Comparison of ENCODE assay signal across 22 mouse cellular contexts in the genomic region with DNA sequence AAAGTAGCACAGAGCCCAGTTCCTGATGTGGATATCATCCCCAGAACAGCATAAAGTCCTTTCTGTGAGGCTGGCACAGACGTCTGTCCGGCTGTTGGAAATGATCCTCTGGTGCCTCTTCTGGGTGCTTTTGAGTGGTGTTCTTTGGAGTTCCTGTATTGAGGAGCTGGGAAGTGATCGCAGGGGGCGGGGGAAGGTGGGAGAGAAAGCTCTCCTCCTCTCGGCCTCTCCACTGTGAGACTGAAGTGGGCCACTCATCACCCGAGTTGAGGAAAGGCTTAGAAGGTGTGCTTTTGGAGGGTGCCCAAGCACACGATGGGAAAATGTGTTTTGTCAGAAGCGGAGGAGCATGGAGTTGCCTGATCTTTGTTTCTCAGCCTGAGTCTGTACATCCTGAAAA. TPM values are rescaled to one million over a fixed set of nuclear protein-coding genes. Genes with fewer than 3 reads are reported as not detected.
DNase-seq lines count a peak whose midpoint lies in the region; ATAC-seq and TF ChIP-seq lines count a peak whose summit lies in the region.
"Had no signal": no experiment of that assay in that cellular context is flagged by ENCODE, and none has a peak within 500 bp of the region (broad histone marks: within the 10 kb centered on the region; RNA-seq: fewer than 3 reads in every experiment).

No protein-coding gene starts in this region.

- H3K4me2 ChIP-seq in heart, embryonic 12.5 days, result peak overlapping the region; percentile 12; the same call in 1 of the 2 replicates
- no peak overlapping the region for H3K4me2 ChIP-seq in limb, embryonic 14.5 days (replicated peaks; ENCODE audit: low read depth, low read length, severe bottlenecking)
- H3K4me2 ChIP-seq: hindbrain, embryonic 12.5 days; intestine, embryonic 15.5 days; midbrain, embryonic 12.5 days; neural tube, embryonic 13.5 days had no signal

- no peak overlapping the region for H3K9ac ChIP-seq in heart, embryonic 12.5 days
- H3K9ac ChIP-seq in limb, embryonic 14.5 days (ENCODE audit: low read depth, low read length, severe bottlenecking), result no peak overlapping the region
- H3K9ac ChIP-seq: hindbrain, embryonic 12.5 days; intestine, embryonic 15.5 days; liver, postnatal 0 days; midbrain, embryonic 12.5 days; neural tube, embryonic 13.5 days had no signal

- DNase-seq in heart, adult 8-10 months (ENCODE audit: low spot score), result no peak
- DNase-seq in spleen, adult 2 months (ENCODE audit: low read depth in 1 of 2, low spot score in 2 of 2), result no peak
- no peak for DNase-seq in spleen, postnatal 14 days (ENCODE audit: low spot score in 2 of 2)
- no peak for DNase-seq in limb, embryonic 14.5 days (ENCODE audit: low spot score)
- DNase-seq in lung, postnatal 36 days, result peak; percentile 76
- no peak for DNase-seq in kidney, postnatal 25 days
- no peak for DNase-seq in left cerebral cortex, adult 8-10 months (ENCODE audit: low spot score in 2 of 2)
- DNase-seq: adrenal gland, postnatal 14 days; cerebellum, adult 11-12 months; cerebellum, postnatal 36 days; gastrocnemius, postnatal 14 days; layer of hippocampus, adult 9-11 months; liver; liver, postnatal 0 days; thymus, postnatal 4 days had no signal

- no peak for TF ChIP-seq POLR2A in spleen, adult 2 months (IDR thresholded peaks at IDR 0.05; ENCODE audit: low read depth, low read length)
- no peak for TF ChIP-seq POLR2A in limb, embryonic 14.5 days (IDR thresholded peaks at IDR 0.05; ENCODE audit: borderline replicate concordance, extremely low read depth, insufficient read depth, insufficient read length)

- H3K27me3 ChIP-seq in heart, embryonic 12.5 days (replicated peaks), result no peaks in the 10 kb centered on the region
- no peaks in the 10 kb centered on the region for H3K27me3 ChIP-seq in spleen, adult 2 months (ENCODE audit: control insufficient read depth, insufficient read depth, low read length)
- no peaks in the 10 kb centered on the region for H3K27me3 ChIP-seq in limb, embryonic 14.5 days (ENCODE audit: control insufficient read depth, insufficient read depth, low read length)
- H3K27me3 ChIP-seq: hindbrain, embryonic 12.5 days; intestine, embryonic 15.5 days; midbrain, embryonic 12.5 days; neural tube, embryonic 13.5 days; Patski had no signal

- H3K27ac ChIP-seq in heart, embryonic 12.5 days (ENCODE audit: poor library complexity, severe bottlenecking), result peak overlapping the region; percentile 44; the same call in 1 of the 2 replicates
- H3K27ac ChIP-seq in spleen, adult 2 months (ENCODE audit: insufficient read depth, low read length), result peak overlapping the region; percentile 37
- peak overlapping the region; percentile 13; the same call in 1 of the 2 replicates for H3K27ac ChIP-seq in limb, embryonic 14.5 days (replicated peaks; ENCODE audit: low read depth, low read length)
- H3K27ac ChIP-seq: intestine, embryonic 15.5 days; midbrain, embryonic 12.5 days; neural tube, embryonic 13.5 days had no signal

- 41% methylated on average over 8 of the region's 8 CpGs for WGBS in heart, embryonic 12.5 days
- whole genome bisulfite sequencing in spleen, adult 2 months, result 85% methylated on average over 8 of the region's 8 CpGs
- WGBS in limb, embryonic 14.5 days, result 60% methylated on average over 8 of the region's 8 CpGs

- no peak; the same call in 1 of the 2 replicates for ATAC-seq in heart, embryonic 12.5 days (ENCODE audit: insufficient number of reproducible peaks, low FRiP score)
- ATAC-seq in limb, embryonic 14.5 days (ENCODE audit: low FRiP score, low read depth), result no peak
- ATAC-seq: activated CD4-positive, CD25-positive, alpha-beta regulatory T cell, adult 4 months; intestine, embryonic 15.5 days; liver, postnatal 0 days; Patski had no signal

- H3K9me3 ChIP-seq in heart, embryonic 12.5 days (replicated peaks), result no peaks in the 10 kb centered on the region
- H3K9me3 ChIP-seq in limb, embryonic 14.5 days (ENCODE audit: control insufficient read depth, low read length), result no peaks in the 10 kb centered on the region
- H3K9me3 ChIP-seq: hindbrain, embryonic 12.5 days; intestine, embryonic 15.5 days; midbrain, embryonic 12.5 days; neural tube, embryonic 13.5 days had no signal

- H3K4me3 ChIP-seq in heart, embryonic 12.5 days, result no peak overlapping the region
- no peak overlapping the region for H3K4me3 ChIP-seq in spleen, adult 2 months (ENCODE audit: extremely low read depth, insufficient read depth, insufficient read length)
- no peak overlapping the region for H3K4me3 ChIP-seq in limb, embryonic 14.5 days (replicated peaks; ENCODE audit: low read length)
- H3K4me3 ChIP-seq: hindbrain, embryonic 12.5 days; intestine, embryonic 15.5 days; midbrain, embryonic 12.5 days; neural tube, embryonic 13.5 days had no signal

- H3K4me1 ChIP-seq in heart, embryonic 12.5 days (replicated peaks), result peaks cover 43% of the 10 kb centered on the region
- peaks cover 18% of the 10 kb centered on the region for H3K4me1 ChIP-seq in spleen, adult 2 months (ENCODE audit: control insufficient read depth, insufficient read depth, insufficient read length)
- peaks cover 38% of the 10 kb centered on the region for H3K4me1 ChIP-seq in limb, embryonic 14.5 days (ENCODE audit: control insufficient read depth, insufficient read depth, low read length)
- H3K4me1 ChIP-seq: intestine, embryonic 15.5 days had no signal

- H3K36me3 ChIP-seq in heart, embryonic 12.5 days, result no peaks in the 10 kb centered on the region
- peaks cover 1% of the 10 kb centered on the region; the same call in 1 of the 2 replicates for H3K36me3 ChIP-seq in spleen, adult 2 months (ENCODE audit: control insufficient read depth, insufficient read depth, low read length)
- no peaks in the 10 kb centered on the region for H3K36me3 ChIP-seq in limb, embryonic 14.5 days (ENCODE audit: control insufficient read depth, insufficient read depth, low read length)
- H3K36me3 ChIP-seq: intestine, embryonic 15.5 days; midbrain, embryonic 12.5 days had no signal

- no peak for TF ChIP-seq CTCF in spleen, adult 2 months (IDR thresholded peaks at IDR 0.05; ENCODE audit: extremely low read depth, insufficient read depth, insufficient read length, insufficient replicate concordance)

RNA-seq across cellular contexts. Expression of a gene that starts 26.3 kb away (rescaled TPM):
- polyA plus RNA-seq in heart, embryonic 12.5 days (2016; fragmentation: Nextera tagmentation; extraction: Ambion mirVana), result 7.0 and 8.6 TPM in 2 replicates
- total RNA-seq in heart, adult 8-10 months (2022), result 1 to 10 TPM; 2.4 to 6.9 (median 4.2) TPM
- 14.1 and 16.5 TPM in 2 replicates for polyA plus RNA-seq in spleen, adult 2 months (2012; rRNA removed)
- 6.0 and 7.5 TPM in 2 replicates for polyA plus RNA-seq in limb, embryonic 14.5 days (2012; rRNA removed)
- polyA plus RNA-seq in limb, embryonic 14.5 days (2014; fragmentation: Nextera tagmentation; extraction: Ambion mirVana), result 9.6 and 11.0 TPM in 2 replicates
- 10 to 100 TPM in 3 of 4 experiments, 1 to 10 TPM in 1; 9.6 to 22.4 (median 15.1) TPM for total RNA-seq in left cerebral cortex, adult 8-10 months (2022)
